Mouse (Mus musculus) kidney, adult 2 months (tissue): Measurements from ENCODE around the gene Rxylt1. TPM values are rescaled to one million over a fixed set of nuclear protein-coding genes. Genes with fewer than 3 reads are reported as not detected.

Experiments used
- DNase-seq: peaks from one replicate; pipeline ENCODE4 v3.0.0; 2021
- H3K27ac ChIP-seq: fragments of 200-500 bp; 2 replicates; pipeline ENCODE4 v1.5.1; 2012; ENCODE audit warnings: low read depth, low read length, control low read depth, inconsistent platforms; ENCODE audit not compliant: insufficient read depth
- H3K27me3 ChIP-seq: fragments of 200-500 bp; replicated peaks from 2 replicates; pipeline ENCODE4 v1.6.1; 2012; ENCODE audit warnings: mild to moderate bottlenecking, moderate library complexity, low read length, inconsistent platforms; ENCODE audit not compliant: control insufficient read depth, insufficient read depth
- H3K36me3 ChIP-seq: fragments of 200-500 bp; 2 replicates; pipeline ENCODE4 v1.6.1; 2012; ENCODE audit warnings: mild to moderate bottlenecking, moderate library complexity, low read length, inconsistent platforms; ENCODE audit not compliant: control insufficient read depth, insufficient read depth
- H3K4me1 ChIP-seq: fragments of 200-500 bp; 2 replicates; pipeline ENCODE4 v1.6.1; 2011; ENCODE audit warnings: low read length; ENCODE audit not compliant: control insufficient read depth, insufficient read depth
- H3K4me3 ChIP-seq: fragments of 200-500 bp; 2 replicates; pipeline ENCODE4 v1.5.1; 2011; ENCODE audit warnings: mild to moderate bottlenecking, low read depth, low read length, control low read depth; ENCODE audit not compliant: insufficient read depth
- CTCF ChIP-seq: fragments of 200-500 bp; conservative IDR thresholded peaks from 2 replicates; pipeline ENCODE4 v1.5.1; 2011; ENCODE audit warnings: low read depth, mild to moderate bottlenecking, control low read depth, low read length, moderate library complexity, mixed read lengths; ENCODE audit not compliant: insufficient read depth, insufficient read length
- POLR2A ChIP-seq: fragments of 200-500 bp; IDR thresholded peaks from one replicate; pipeline ENCODE4 v1.6.1; 2011; ENCODE audit warnings: low read depth, low read length, control low read depth
- WGBS: fragments of 180-500 bp; shearing (Covaris S2); methylation state at CpG from one replicate; pipeline ENCODE4 v1.1.7; 2018; 5-methylcytosine and 5-hydroxymethylcytosine counted together
- polyA plus RNA-seq: library from polyadenylated mRNA; depleted of rRNA; stranded (reverse); fragments of >200 nt; gene quantifications from 2 replicates; pipeline ENCODE4 v1.2.3, GENCODE M21; 2012

The Rxylt1 gene
- polyA plus RNA-seq, 1 experiment, result 6.5 TPM

DNA sequence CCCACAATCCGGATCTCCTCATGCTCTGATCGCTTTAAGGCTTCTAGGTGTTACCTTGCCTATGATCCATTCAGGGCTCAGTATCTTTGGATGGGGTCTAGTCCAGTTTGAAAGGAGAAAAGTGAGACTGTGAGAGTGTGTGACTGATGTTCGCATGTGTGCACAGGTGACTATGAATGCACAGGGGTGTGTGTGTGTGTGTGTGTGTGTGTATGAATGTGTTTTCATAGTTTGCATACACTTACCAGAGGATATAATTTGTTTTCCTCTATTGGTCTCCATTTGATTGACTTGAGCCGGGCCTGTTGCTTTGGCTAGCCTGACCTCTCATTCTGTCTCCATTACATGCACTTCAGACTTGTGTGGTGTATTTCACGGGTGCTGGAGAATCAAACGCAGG lies 41.3 kb downstream of the Rxylt1 start:
- Histone ChIP-seq H3K36me3 (no peaks in the 10 kb centered on the region), H3K4me1 (no peaks in the 10 kb centered on the region), H3K27me3 (no peaks in the 10 kb centered on the region), H3K27ac (no peak overlapping the region), H3K4me3 (no peak overlapping the region)
- 86% methylated on average over 6 of the region's 6 CpGs for WGBS
- no peak for DNase-seq
- TF ChIP-seq CTCF (no peak), POLR2A (no peak)

DNA sequence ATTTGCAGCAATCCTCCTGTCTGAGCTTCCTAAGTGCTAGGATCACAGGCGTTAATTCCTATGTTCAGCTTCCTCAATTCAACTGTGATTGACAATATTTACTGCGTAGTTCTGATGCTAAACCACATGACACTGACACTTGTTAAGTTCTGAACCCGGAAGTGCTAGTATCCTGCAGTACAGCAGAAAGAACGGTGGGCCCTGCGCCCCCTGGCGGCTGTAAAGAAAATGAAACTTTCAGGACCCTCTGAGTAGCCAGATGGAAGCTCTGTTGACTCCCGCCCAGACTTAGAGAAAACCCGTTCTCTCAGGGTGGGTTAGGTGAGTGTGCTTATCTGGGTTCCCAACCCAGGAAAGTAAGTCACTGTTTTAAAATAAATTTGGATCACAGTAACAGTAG lies 42.6 kb downstream of the Rxylt1 start:
- Histone ChIP-seq H3K36me3 (no peaks in the 10 kb centered on the region), H3K27ac (no peak overlapping the region), H3K4me3 (no peak overlapping the region), H3K27me3 (no peaks in the 10 kb centered on the region), H3K4me1 (no peaks in the 10 kb centered on the region)
- TF ChIP-seq POLR2A, result no peak
- peak; percentile 53 for TF ChIP-seq CTCF
- peak; percentile 37 for DNase-seq
- WGBS, result 11% methylated on average over 8 of the region's 8 CpGs

DNA sequence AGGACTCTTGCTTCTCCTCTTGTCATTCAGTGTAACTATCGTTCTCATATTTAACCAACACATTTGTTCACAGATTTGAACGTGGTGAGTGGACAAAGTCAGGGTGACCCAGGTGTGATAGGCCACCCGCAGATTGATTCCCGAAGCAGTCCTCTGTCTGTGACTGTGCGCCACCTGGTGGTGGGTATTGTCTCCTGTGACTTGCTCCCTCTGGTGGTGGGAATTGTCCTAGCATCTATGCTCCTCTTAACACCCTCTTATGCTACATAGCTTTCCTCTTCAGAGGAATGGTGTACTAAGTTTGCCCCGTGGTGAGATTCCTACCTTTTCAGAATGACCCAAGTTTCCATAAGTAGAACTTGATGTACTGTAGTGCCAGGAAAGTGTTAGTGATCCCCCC lies 45.3 kb downstream of the Rxylt1 start:
- TF ChIP-seq CTCF, result peak; percentile 100; the same call in 1 of the 2 replicates
- TF ChIP-seq POLR2A, result no peak
- 18% methylated on average over 6 of the region's 6 CpGs for WGBS
- Histone ChIP-seq H3K27me3 (no peaks in the 10 kb centered on the region), H3K36me3 (no peaks in the 10 kb centered on the region), H3K27ac (no peak overlapping the region), H3K4me1 (no peaks in the 10 kb centered on the region), H3K4me3 (no peak overlapping the region)
- DNase-seq, result peak; percentile 85

DNA sequence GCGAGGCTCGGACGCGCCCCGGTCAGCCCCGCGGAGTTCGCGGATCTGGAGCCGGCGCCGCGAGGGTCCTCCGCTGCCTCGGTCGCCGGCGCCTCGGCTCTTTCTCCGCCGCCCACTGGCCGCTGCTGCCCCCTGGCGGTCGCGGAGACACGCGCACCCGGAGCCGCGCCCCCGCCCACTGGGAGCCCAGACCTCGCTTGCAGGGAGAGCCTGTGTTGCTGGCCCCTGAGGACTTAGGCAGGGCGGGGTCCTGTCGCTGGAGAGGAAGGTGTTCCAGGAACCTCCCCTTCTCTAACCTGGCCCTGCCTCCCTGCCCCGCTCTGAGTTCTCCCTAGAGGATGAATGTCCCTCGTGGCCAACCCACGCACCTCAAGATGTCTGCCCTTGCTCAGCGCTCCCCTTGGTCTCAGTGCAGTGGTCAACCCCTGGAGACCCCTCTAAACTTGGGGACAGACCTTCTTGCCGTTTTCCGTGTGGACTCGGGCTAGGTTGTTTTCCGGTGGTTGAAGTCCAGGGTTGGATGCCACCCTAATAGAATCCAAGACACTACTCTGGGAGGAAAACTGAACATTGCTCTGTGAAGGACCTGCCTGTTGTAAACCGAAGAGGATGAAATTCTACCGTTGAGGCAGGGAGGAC lies 49.3 kb downstream of the Rxylt1 start:
- Histone ChIP-seq H3K27me3 (no peaks in the 10 kb centered on the region), H3K4me1 (no peaks in the 10 kb centered on the region), H3K4me3 (peak overlapping the region; percentile 68), H3K36me3 (no peaks in the 10 kb centered on the region), H3K27ac (no peak overlapping the region)
- TF ChIP-seq CTCF (peak; percentile 61), POLR2A (no peak)
- 13% methylated on average over 44 of the region's 44 CpGs for WGBS
- DNase-seq, result peak; percentile 75

DNA sequence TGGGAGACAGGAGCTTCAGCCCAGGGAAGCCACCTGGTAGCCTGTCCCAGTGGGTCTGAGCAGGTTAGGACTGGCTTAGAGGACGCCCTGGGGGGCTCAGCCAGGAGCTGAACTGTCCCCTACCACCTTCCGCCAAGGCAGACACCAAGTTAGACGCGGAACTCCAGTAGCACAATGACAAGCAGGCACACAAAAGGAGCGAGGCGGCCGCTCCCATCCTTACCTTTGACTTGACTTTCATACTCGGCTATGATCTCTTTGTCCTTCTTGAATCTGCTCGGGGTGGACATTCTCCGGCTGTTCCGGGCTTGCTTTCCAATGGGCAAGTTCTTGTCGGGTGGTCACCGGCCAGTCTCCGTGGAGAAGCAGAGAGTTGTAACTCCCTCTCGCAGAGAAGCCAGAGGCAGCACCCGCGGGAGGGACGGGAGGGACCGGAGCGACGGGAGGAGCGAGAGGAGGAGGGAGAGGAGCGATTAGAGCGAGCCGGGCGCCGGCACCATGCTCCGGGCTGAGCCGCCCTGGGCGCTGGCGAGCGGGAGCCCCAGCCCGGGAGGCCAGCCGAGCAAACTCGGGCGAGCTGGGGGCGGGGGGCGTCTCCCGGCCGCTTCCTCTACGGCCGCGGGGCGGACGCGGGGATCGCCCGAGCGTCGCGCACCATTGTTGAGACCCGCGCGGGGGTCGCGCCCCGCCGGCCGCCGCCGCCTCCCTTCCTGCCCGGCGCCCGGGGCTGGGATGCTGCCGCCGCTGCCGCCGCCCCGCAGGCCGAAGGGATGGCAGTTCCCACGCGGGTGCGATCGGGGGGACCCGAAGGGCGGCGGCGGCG lies 50.1 kb downstream of the Rxylt1 start, which contains the start of gene Srgap1:
Gene Srgap1, minus strand, starts transcription at position 412 of the 823 bp plus-strand sequence.
- peak; percentile 46 for DNase-seq
- Histone ChIP-seq H3K4me1 (no peaks in the 10 kb centered on the region), H3K27ac (no peak within 1 kb of the TSS), H3K27me3 (no peaks in the 10 kb centered on the region), H3K4me3 (peak within 1 kb of the TSS; percentile 68), H3K36me3 (no peaks in the 10 kb centered on the region)
- no peak for TF ChIP-seq POLR2A
- no peak for TF ChIP-seq CTCF
- WGBS, result 1% methylated on average over 71 of the region's 79 CpGs

DNA sequence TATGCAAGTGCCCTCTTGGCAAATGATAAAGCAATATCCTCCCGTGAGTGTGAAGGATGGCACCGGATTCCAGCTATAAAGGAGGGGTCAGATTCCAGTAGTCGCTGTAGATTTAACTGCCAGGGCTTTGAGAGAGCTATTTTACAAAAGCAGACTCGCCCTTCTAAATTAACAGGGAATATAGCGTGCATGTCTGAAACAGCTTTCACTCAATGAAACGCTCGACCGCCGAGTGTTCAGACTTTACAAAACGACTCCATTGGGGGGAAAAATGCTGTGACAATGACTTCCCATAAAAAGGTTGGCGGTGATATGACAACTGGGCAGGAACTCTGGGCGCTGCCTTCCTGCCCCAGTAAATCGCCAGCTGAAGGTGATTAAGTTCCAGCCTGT lies 50.7 kb downstream of the Rxylt1 start:
- TF ChIP-seq POLR2A (no peak), CTCF (no peak)
- H3K4me1 ChIP-seq, result no peaks in the 10 kb centered on the region
- no peak overlapping the region for H3K27ac ChIP-seq
- no peaks in the 10 kb centered on the region for H3K36me3 ChIP-seq
- peak; percentile 8 for DNase-seq
- H3K27me3 ChIP-seq, result no peaks in the 10 kb centered on the region
- WGBS, result 3% methylated on average over 13 of the region's 13 CpGs
- peak overlapping the region; percentile 68 for H3K4me3 ChIP-seq

DNA sequence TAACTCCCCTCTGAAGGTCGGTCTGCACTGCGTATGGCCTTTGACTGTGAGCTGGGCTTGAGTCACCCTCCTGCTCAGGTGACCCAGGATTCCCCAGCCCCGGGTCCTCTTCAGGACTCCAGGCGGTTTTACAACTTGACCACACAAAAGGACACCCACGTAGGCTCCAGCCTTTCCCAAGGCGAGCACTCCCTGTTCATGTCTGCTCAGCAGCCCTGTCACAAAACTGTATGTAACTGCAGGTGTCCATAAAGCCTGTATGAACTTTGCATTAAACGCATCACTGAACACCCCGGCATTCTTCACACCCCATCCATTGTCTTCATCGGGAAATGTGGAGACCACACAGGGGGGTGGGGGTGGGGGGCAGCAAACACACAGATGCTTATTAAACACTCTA lies 51.2 kb downstream of the Rxylt1 start:
- H3K27ac ChIP-seq, result no peak overlapping the region
- no peak for TF ChIP-seq POLR2A
- TF ChIP-seq CTCF, result no peak

More for the DNA sequence above, 51.2 kb downstream of the Rxylt1 start:
- Histone ChIP-seq H3K27me3 (no peaks in the 10 kb centered on the region), H3K36me3 (no peaks in the 10 kb centered on the region), H3K4me1 (no peaks in the 10 kb centered on the region), H3K4me3 (no peak overlapping the region)
- 42% methylated on average over 9 of the region's 9 CpGs for WGBS
- DNase-seq, result no peak
